Mouse (Mus musculus) cortical plate, adult 2 months (tissue): ENCODE results near the gene Cacnb4. TPM values are rescaled to one million over a fixed set of nuclear protein-coding genes. Genes with fewer than 3 reads are reported as not detected.

Experiments used
- H3K27ac ChIP-seq: fragments of 200-500 bp; 2 replicates; pipeline ENCODE4 v1.5.1; 2012; ENCODE audit warnings: low read length, control low read depth, inconsistent platforms; ENCODE audit not compliant: insufficient read depth
- H3K4me1 ChIP-seq: fragments of 200-500 bp; 2 replicates; pipeline ENCODE4 v1.6.1; 2011; ENCODE audit warnings: low read length; ENCODE audit not compliant: control insufficient read depth, insufficient read depth
- H3K4me3 ChIP-seq: fragments of 200-500 bp; 2 replicates; pipeline ENCODE4 v1.5.1; 2011; ENCODE audit warnings: mild to moderate bottlenecking, low read length, control low read depth; ENCODE audit not compliant: insufficient read depth
- CTCF ChIP-seq: fragments of 200-500 bp; IDR thresholded peaks from 2 replicates; pipeline ENCODE4 v1.5.1; 2011; ENCODE audit warnings: mild to moderate bottlenecking, control low read depth, low read length; ENCODE audit not compliant: insufficient read depth; ENCODE audit errors: extremely low read depth
- POLR2A ChIP-seq: fragments of 200-500 bp; IDR thresholded peaks from 2 replicates; pipeline ENCODE4 v1.6.1; 2011; ENCODE audit warnings: mild to moderate bottlenecking, low read length, control low read depth; ENCODE audit not compliant: insufficient read depth; ENCODE audit errors: extremely low read depth
- polyA plus RNA-seq: library from polyadenylated mRNA; depleted of rRNA; stranded (reverse); fragments of >200 nt; gene quantifications from 2 replicates; pipeline ENCODE4 v1.2.3, GENCODE M21; 2012

Gene Cacnb4
- polyA plus RNA-seq, 1 experiment = 70.3 TPM

DNA sequence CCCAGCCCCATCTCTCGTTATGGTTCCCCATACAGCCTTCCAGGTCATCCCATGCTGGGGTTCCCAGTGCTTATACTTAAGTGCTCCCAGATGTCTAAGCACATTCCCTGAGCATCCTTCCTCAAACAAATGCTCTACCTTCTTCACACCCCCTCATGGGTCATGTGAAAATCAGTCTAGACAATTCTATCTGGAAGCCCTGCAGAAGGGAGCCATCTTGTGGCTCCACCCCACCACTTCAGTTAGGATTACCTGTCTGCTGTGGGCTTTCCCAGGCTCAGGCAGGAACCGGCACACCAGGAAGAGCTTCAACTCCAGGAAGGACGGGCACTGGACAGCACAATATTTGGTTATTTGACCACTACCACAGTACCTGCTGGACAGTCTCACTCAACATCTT is 101.7 kb downstream of the Cacnb4 start:
- Histone ChIP-seq H3K4me1 (no peaks in the 10 kb centered on the region; the same call in 1 of the 2 replicates), H3K27ac (no peak overlapping the region), H3K4me3 (no peak overlapping the region)
- TF ChIP-seq CTCF = no peak
- no peak for TF ChIP-seq POLR2A

DNA sequence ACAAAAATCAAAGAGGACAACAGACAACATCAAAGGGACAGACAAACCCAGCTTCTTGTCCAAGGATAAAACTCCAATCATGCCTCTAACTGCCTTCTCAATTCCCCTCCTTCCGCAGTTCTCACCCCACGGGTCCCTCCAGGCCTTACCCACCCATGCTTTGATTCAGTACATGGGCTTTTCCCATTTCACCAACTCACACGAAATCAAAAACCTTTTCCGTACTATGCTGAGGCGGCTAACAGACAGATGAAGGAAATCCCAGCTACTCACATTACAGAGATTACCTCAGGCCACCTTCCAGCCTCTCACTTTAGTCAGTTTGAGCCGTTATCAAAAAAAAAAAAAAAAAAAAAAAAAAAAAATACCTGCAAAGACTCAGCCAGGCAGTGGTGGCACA is 104.4 kb downstream of the Cacnb4 start:
- Histone ChIP-seq H3K4me1 (no peaks in the 10 kb centered on the region; the same call in 1 of the 2 replicates), H3K4me3 (no peak overlapping the region), H3K27ac (no peak overlapping the region)
- TF ChIP-seq POLR2A = no peak
- TF ChIP-seq CTCF = no peak

DNA sequence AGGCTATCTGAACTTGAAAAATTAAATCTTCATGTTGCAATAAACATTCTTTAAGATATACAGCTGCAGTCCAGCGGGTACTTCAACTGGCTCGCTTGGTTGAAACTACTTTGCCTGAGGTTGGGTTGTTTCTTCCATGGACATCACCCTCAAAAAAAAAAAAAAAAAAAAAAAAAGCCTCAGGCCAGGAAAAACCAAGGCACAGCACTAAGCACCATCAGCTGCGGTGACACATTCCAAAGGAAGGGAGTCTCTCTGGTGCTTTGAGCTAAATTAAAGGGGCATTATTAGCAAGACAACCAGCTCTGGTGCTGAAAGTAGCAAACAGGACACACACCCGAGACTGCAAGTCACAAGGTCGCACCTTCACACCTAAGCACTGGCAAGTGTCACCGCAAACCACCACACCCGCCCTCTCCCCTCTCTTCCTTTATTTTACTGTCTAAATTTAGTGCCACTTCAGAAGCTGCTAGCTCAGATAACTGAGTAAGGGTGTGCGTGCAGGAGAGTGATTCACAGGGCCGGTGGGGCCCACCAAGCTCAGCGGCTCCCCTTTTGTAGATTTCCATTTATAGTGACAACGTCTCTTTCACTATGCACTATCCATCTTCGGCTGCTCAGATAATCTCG is 105.2 kb downstream of the Cacnb4 start:
- Histone ChIP-seq H3K27ac (no peak overlapping the region), H3K4me1 (no peaks in the 10 kb centered on the region; the same call in 1 of the 2 replicates), H3K4me3 (no peak overlapping the region)
- TF ChIP-seq CTCF = no peak
- TF ChIP-seq POLR2A = no peak

DNA sequence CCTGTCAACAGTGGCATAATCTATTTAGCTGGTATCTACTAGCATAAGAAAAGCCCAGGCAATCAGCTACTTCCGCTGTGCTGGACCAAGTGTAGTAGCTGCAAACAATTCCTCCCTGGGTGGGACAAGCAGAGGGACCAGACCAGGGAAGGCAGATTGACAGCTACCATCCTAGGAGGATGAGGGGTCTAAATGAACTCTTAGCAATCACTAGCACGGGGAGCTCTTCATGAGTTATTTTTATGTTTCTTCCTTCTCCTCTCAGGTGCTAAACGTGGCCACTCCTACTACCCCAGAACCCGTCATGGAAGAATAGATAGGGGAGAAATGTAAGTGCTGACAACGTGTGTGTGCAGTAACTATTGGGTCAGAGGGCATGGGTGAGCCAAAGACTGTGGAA is 105.8 kb downstream of the Cacnb4 start:
- Histone ChIP-seq H3K4me1 (no peaks in the 10 kb centered on the region; the same call in 1 of the 2 replicates), H3K27ac (no peak overlapping the region), H3K4me3 (no peak overlapping the region)
- TF ChIP-seq POLR2A = no peak
- TF ChIP-seq CTCF = no peak

DNA sequence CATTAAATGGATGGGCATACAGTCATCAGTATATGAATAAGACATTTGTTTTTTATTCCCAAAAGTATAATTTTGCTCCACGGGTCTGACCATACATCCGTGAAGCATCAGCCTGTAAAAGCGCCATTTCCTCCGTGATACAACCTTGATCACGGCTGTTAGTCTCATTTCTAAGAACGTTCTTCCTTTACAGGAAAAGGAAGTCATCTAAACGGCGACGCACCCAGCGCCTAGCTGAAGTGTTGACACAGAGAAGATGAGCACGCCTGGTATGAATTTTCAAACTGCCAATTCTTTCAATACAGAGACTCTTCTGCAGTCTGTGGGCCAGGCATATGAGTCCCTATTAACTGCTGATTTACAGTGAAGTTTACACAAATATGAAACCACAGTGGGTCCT is 106.5 kb downstream of the Cacnb4 start:
- Histone ChIP-seq H3K4me1 (no peaks in the 10 kb centered on the region; the same call in 1 of the 2 replicates), H3K4me3 (no peak overlapping the region), H3K27ac (no peak overlapping the region)
- TF ChIP-seq CTCF (no peak), POLR2A (no peak)

DNA sequence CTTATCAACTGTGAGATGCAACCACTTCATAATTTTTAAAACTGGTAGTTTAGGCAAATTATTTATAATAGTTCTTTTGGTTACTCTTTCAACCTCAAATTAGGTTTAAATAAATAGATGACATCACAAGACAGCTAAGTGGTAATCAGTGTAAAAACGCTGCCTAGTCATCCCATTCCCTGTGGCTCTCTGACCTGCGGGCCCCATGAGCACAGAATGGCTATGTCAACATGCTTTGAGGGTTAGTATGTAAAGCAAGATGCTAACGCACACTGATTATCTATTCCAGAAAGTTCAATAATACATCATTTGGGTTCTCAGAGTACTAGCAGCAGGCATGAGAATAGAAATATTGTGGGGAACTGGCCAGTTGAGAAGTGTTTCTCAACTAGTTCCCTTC is 108.5 kb downstream of the Cacnb4 start:
- no peak overlapping the region for H3K4me3 ChIP-seq
- TF ChIP-seq CTCF (no peak), POLR2A (no peak)
- no peak overlapping the region for H3K27ac ChIP-seq
- peaks cover under 1% of the 10 kb centered on the region; the same call in 1 of the 2 replicates for H3K4me1 ChIP-seq

DNA sequence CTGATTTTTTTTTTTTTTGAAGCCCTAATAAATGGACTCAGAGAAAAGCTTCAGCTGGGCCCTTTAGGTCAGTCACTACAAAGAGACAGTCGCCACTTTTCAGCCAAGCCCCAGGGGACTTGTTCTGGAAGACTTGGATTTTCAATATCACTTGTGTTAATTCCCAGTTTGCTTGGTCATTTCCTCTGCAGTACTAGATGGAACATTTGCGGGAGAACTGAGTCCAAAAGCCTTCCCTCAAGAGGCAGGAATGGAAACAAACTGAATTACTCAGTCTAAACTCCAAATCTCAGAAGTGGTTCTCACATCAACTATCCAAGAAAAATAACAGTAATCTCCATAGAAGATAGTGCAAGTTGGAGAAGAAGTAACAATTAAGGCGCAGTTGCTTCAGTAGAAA is 109.2 kb downstream of the Cacnb4 start:
- Histone ChIP-seq H3K27ac (no peak overlapping the region), H3K4me1 (peaks cover 2% of the 10 kb centered on the region; the same call in 1 of the 2 replicates), H3K4me3 (no peak overlapping the region)
- TF ChIP-seq POLR2A (no peak), CTCF (no peak)

DNA sequence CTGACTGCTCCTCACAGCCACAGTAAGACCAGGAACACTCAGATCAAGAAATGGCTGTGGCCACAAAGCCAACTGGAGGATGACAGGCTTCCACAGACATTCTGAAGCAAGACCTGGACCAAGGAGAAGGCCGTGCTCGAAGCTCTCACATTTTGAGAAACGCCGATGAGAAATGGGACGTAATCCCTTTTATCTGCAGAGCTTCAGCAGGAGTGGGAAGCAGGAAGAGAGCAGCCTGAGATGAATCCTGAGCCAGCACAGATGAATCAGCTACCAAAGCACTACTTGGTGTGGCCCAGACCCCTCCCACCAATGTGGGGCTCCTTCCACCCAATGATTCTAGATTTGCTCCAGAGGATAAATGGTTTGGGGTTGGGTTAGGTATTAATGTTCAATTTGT is 113.4 kb downstream of the Cacnb4 start:
- no peak for TF ChIP-seq CTCF
- TF ChIP-seq POLR2A = no peak
- Histone ChIP-seq H3K4me3 (no peak overlapping the region), H3K27ac (no peak overlapping the region), H3K4me1 (peaks cover 5% of the 10 kb centered on the region; the same call in 1 of the 2 replicates)

DNA sequence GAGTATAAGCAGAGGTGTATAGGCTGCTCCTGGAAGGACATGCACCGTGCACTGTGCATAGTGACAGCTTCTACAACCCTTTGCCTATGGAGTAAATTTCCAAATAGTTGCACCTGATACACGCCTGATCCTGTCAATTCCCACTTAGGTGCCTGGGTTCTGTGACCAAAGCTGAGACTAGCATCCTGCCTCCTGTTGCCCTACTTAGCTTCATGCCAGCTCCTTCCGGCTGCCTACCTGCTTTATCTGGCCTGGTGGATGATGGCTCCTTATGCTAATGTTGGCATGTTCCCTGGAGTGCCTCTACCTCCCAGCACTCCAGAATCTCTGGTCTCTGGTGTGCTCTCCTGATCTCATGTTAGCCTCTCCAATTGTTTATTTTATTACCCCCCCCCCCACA is 114.3 kb downstream of the Cacnb4 start:
- Histone ChIP-seq H3K4me1 (peaks cover 5% of the 10 kb centered on the region; the same call in 1 of the 2 replicates), H3K27ac (no peak overlapping the region), H3K4me3 (no peak overlapping the region)
- TF ChIP-seq POLR2A (no peak), CTCF (no peak)

DNA sequence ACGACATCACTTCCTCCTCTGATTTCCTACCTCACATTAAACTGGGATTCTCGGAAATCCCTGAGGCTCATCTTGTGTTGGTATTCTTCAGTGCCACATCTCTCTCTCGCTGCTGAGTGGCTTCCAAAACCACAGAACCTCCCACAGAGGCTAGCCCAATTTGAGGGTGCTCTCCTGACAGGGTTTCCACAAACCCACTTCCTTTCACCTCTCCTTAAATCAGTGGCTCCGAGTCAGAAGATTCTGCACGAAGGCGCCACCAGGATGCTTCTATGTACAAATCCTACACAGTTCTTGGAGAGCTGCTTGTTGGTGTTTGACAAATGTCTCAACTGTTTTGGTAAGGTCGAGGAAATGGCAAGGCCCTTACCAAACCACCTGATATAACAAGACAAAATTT is 115.5 kb downstream of the Cacnb4 start:
- peaks cover 8% of the 10 kb centered on the region; the same call in 1 of the 2 replicates for H3K4me1 ChIP-seq
- TF ChIP-seq POLR2A (no peak), CTCF (no peak)
- no peak overlapping the region for H3K4me3 ChIP-seq

DNA sequence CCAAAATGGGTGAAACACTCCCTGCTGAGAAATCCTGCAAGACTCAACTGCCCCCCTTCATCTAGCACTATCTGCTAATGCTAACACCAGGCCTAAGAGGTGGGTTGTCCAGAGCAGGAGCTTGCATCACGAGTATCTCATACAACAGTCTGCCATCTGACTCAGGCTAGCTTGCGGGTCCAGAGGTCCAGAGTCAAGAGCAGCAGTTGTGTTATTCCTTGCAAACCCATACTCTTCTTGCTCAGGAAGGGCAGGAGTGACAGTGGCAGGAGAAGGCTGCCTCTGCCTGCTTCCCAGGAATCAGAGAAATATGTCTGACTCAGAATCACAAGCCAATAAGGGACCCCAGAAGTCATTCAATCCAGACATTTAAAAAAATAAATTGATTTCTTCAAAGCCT is 116.4 kb downstream of the Cacnb4 start:
- Histone ChIP-seq H3K4me1 (peaks cover 11% of the 10 kb centered on the region), H3K27ac (no peak overlapping the region), H3K4me3 (no peak overlapping the region)
- TF ChIP-seq CTCF (no peak), POLR2A (no peak)

More for the DNA sequence above, 115.5 kb downstream of the Cacnb4 start:
- H3K27ac ChIP-seq = no peak overlapping the region

DNA sequence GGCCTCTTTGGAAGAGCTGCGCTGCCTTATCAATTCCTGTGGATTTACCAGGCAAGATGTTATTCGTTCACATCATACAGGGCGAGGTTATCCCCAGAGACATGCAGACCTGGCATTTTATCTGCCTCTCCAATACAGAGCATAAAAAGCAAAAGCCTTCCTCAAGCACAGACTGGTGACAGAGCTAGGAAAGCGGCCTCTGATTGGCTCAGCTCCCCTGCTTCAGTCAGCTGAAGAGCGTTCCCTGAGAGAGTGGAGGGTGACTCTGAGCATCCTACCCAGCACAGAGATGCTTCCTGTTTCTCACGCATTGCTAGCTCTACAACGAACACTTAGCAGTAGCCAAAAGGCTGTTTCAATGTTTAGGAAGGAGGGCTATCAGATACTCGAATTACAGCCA is 118.2 kb downstream of the Cacnb4 start:
- H3K4me3 ChIP-seq = peak overlapping the region; percentile 76
- no peak for TF ChIP-seq CTCF
- TF ChIP-seq POLR2A = peak; percentile 90
- no peak overlapping the region for H3K27ac ChIP-seq
- peaks cover 13% of the 10 kb centered on the region for H3K4me1 ChIP-seq
